Mouse (Mus musculus): Measurements from ENCODE around the gene Slmap.
"Not testable (repeated sequence)": the region's sequence is repeated elsewhere in the genome, so short reads cannot be mapped to it uniquely, and the experiment has no call there.

DNA sequence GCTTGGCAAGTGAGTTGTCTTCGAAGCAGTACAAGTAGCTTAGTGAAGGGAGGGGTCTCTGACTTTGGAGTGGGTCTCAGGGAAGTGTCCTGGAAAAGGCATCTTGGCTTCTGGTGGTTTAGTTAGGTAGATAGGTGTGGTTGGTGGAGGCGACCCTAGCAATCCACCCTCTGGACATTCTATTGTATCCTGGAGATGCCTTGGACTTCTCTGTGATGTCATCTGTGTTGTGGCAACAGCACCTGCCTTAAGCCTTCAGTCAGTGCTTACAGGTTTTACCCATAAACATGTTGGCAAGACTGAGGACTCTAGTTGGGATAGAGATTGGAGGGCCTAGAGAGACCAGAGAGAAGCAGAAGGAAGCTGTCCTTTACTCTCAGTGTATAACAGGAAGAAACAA is 145.8 kb downstream of the Slmap start:
- TF ChIP-seq POLR2A, CTCF (IDR thresholded peaks at IDR 0.05; ENCODE audit: extremely low read depth, insufficient read depth, low read length): not testable (repeated sequence)

Data from cortical plate, adult 2 months (tissue).